Mouse (Mus musculus) embryonic facial prominence, embryonic 13.5 days (tissue): ENCODE data around the gene Nudt6. TPM values are rescaled to one million over a fixed set of nuclear protein-coding genes. Genes with fewer than 3 reads are reported as not detected.

Experiments used
- ATAC-seq: fragments of 200-750 bp; cut with Nextera tagmentation; 2 replicates; pipeline ENCODE4 v1.8.0; 2017; ENCODE audit warnings: low read depth; ENCODE audit not compliant: insufficient number of reproducible peaks, insufficient read depth, low FRiP score, low TSS enrichment
- H3K27ac ChIP-seq: fragments of 300-500 bp; sonication (generic); 2 replicates; pipeline ENCODE4 v1.5.1; 2015; ENCODE audit warnings: moderate library complexity, mild to moderate bottlenecking, inconsistent platforms
- H3K27me3 ChIP-seq: fragments of 300-500 bp; sonication (generic); 2 replicates; pipeline ENCODE4 v1.6.1; 2015; ENCODE audit warnings: mild to moderate bottlenecking, inconsistent platforms
- H3K36me3 ChIP-seq: fragments of 300-500 bp; sonication (generic); 2 replicates; pipeline ENCODE4 v1.6.1; 2015; ENCODE audit warnings: mild to moderate bottlenecking, inconsistent platforms
- H3K4me1 ChIP-seq: fragments of 300-500 bp; sonication (generic); 2 replicates; pipeline ENCODE4 v1.6.1; 2015; ENCODE audit warnings: inconsistent platforms
- H3K4me2 ChIP-seq: fragments of 300-500 bp; sonication (generic); 2 replicates; pipeline ENCODE4 v1.6.1; 2015; ENCODE audit warnings: moderate library complexity, mild to moderate bottlenecking, inconsistent platforms
- H3K4me3 ChIP-seq: fragments of 300-500 bp; sonication (generic); 2 replicates; pipeline ENCODE4 v1.5.1; 2015; ENCODE audit warnings: mild to moderate bottlenecking, inconsistent platforms
- H3K9ac ChIP-seq: fragments of 300-500 bp; sonication (generic); 2 replicates; pipeline ENCODE4 v1.6.1; 2015; ENCODE audit warnings: mild to moderate bottlenecking, inconsistent platforms
- H3K9me3 ChIP-seq: fragments of 300-500 bp; sonication (generic); 2 replicates; pipeline ENCODE4 v1.6.1; 2016; ENCODE audit warnings: inconsistent platforms
- WGBS: fragments of 180-500 bp; shearing (Covaris S2); methylation state at CpG from one replicate; pipeline ENCODE4 v1.1.7; 2015; ENCODE audit warnings: mixed read lengths; 5-methylcytosine and 5-hydroxymethylcytosine counted together
- polyA plus RNA-seq: library from polyadenylated mRNA; unstranded; fragments of >200 nt; fragmentation: Nextera tagmentation; extraction: Ambion mirVana; gene quantifications from 2 replicates; pipeline ENCODE4 v1.2.1, GENCODE M21; 2015

Nudt6 gene
- polyA plus RNA-seq = 4.7 and 6.5 TPM in 2 replicates

DNA sequence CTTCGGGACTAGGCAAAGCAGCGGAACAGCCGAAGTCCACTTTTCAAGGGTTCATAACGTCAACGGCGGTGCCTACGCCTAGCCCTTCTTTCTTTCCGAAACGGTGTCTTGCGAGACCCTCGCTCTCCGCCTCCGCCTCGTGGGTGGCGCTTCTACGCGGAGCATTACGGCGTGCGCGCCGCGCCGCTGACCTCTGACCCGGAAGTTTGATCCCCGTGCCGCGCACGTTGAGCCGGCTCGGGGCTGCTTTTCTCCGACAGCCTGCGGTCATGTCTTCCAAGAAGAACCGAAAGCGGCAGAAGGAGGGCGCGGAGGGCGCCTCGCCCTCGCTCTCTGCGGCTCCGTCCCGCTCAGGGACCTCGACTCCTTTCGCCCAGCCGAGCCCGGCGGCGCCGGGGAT lies at the start of gene Nudt6:
TSS of gene Nudt6 (minus strand) at position 140 of the 400 bp plus-strand sequence.
- peak within 1 kb of the TSS; percentile 89 for H3K4me2 ChIP-seq
- H3K27me3 ChIP-seq = no peaks in the 10 kb centered on the region
- under 1% methylated on average over 50 of the region's 50 CpGs for WGBS
- peaks cover 3% of the 10 kb centered on the region; the same call in 1 of the 2 replicates for H3K36me3 ChIP-seq
- peak; percentile 87 for ATAC-seq
- peak within 1 kb of the TSS; percentile 88 for H3K27ac ChIP-seq
- no peaks in the 10 kb centered on the region for H3K9me3 ChIP-seq
- peaks cover 17% of the 10 kb centered on the region for H3K4me1 ChIP-seq
- peak within 1 kb of the TSS; percentile 88 for H3K4me3 ChIP-seq
- H3K9ac ChIP-seq = peak within 1 kb of the TSS; percentile 89

DNA sequence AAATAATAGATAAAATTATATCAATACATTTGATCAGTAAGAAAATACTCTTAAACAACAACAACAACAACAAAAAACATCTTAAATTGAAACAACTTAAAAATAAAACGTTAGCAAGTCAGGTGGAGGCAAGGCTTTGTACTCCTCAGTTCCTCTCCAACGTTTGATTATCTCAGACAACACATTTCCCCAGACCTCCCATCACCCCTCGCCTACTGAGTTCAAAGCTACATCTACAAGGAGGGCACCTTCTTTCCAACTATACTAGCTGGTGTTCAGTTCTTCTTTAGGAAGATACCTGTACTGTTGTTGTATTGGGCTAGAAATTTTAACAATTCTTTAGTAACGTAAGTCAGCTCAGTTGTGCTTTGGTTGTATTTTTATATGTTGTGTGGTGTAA lies 49.3 kb upstream of the Nudt6 start:
- Histone ChIP-seq H3K4me1 (no peaks in the 10 kb centered on the region), H3K9ac (no peak overlapping the region)
- WGBS = 81% methylated on average over 4 of the region's 4 CpGs

DNA sequence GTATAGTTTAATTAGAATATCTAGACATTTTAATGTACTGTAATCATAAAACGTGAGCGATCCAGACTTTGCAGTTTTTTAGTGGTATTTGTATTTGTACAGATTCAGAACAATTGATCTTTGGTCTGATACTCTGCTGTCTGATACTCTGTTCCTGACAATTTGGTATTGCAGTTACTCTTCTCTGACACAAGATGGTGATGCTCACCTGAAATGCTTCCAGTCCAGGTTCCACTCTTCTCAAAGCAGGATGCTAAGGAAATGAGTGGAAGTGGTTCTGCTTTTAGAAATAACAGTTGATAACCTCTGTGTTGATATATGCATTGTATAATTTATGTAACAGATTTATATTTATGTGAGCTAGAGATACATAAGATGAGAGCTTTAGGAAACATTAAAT lies 48.2 kb upstream of the Nudt6 start:
- H3K27me3 ChIP-seq = no peaks in the 10 kb centered on the region
- 91% methylated on average over 2 of the region's 2 CpGs for WGBS
- H3K9ac ChIP-seq = no peak overlapping the region
- H3K9me3 ChIP-seq = no peaks in the 10 kb centered on the region
- no peak overlapping the region for H3K4me3 ChIP-seq
- H3K27ac ChIP-seq = no peak overlapping the region
- H3K4me2 ChIP-seq = no peak overlapping the region
- ATAC-seq = no peak
- H3K36me3 ChIP-seq = peaks cover 8% of the 10 kb centered on the region
- H3K4me1 ChIP-seq = no peaks in the 10 kb centered on the region

More for the DNA sequence above, 49.3 kb upstream of the Nudt6 start:
- no peak for ATAC-seq
- no peak overlapping the region for H3K4me2 ChIP-seq
- no peaks in the 10 kb centered on the region for H3K27me3 ChIP-seq
- H3K4me3 ChIP-seq = no peak overlapping the region
- H3K36me3 ChIP-seq = peaks cover 8% of the 10 kb centered on the region
- H3K9me3 ChIP-seq = no peaks in the 10 kb centered on the region
- H3K27ac ChIP-seq = no peak overlapping the region

DNA sequence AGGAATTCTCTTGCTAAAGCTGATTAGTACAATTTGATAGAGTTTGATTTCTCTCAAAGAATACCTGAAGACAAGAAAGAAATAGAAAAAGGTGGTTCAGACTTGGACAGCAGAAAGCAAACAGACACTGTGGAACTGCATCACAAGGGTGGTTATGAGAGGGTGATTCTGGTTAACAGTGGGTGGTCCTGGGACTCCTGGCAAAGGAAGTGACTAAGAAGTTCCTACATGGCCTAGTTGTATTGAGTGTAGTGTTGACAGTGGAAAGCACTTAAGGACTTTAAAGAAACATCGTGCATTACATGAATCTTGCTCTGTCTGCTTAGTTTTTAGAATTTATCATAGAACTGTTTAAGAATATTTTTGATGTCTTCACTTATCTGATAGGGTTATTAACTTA lies 36.0 kb upstream of the Nudt6 start:
- Histone ChIP-seq H3K27me3 (no peaks in the 10 kb centered on the region), H3K9me3 (no peaks in the 10 kb centered on the region), H3K36me3 (peaks cover 11% of the 10 kb centered on the region), H3K4me3 (no peak overlapping the region), H3K9ac (no peak overlapping the region), H3K4me1 (no peaks in the 10 kb centered on the region), H3K4me2 (no peak overlapping the region), H3K27ac (no peak overlapping the region)
- ATAC-seq = no peak
- WGBS = 96% methylated on average over 1 of the region's 1 CpGs

DNA sequence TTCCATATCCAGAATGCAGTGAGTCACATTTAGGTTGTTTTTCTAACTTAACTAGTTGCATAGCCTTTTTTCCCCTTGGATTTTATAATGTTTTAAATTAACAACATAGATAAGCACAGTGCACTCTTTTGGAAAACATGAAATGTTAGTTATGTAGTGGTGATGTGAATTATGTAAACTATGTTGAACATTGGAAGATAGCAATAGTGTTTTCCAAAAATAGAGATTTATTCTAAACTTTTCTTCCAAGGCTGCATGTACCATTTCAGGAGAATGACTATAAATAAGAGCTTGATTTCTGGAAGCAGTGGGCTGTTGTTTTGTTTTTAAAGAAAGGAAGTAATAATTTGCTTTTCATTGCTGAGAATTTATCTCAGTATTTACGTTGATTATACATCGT lies 23.4 kb upstream of the Nudt6 start:
- 93% methylated on average over 2 of the region's 2 CpGs for WGBS

DNA sequence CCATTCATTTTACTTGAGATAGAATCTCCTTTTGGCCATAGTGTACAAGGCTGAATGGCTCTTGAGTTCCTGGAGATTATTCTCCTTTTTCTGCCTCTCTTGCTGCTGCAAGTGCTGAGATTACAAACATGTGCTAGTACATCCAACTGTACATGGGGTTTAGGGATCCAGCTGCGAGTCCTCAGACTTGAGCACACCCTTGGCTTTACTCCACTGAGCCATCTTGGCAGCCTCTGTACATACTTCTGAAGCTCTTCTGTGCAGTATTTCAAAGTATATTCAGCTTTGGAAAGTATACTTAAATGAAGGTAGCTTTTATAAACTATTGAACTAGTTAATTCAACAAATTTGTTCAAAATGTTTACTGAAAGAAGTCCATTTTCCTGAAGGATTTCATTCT lies 19.8 kb upstream of the Nudt6 start:
- 83% methylated on average over 1 of the region's 1 CpGs for WGBS
- H3K36me3 ChIP-seq = peaks cover 36% of the 10 kb centered on the region
- no peak for ATAC-seq

More for the DNA sequence above, 23.4 kb upstream of the Nudt6 start:
- Histone ChIP-seq H3K36me3 (peaks cover 24% of the 10 kb centered on the region), H3K27ac (no peak overlapping the region), H3K27me3 (no peaks in the 10 kb centered on the region), H3K4me3 (no peak overlapping the region), H3K4me1 (no peaks in the 10 kb centered on the region), H3K4me2 (no peak overlapping the region), H3K9me3 (no peaks in the 10 kb centered on the region), H3K9ac (no peak overlapping the region)
- ATAC-seq = no peak

DNA sequence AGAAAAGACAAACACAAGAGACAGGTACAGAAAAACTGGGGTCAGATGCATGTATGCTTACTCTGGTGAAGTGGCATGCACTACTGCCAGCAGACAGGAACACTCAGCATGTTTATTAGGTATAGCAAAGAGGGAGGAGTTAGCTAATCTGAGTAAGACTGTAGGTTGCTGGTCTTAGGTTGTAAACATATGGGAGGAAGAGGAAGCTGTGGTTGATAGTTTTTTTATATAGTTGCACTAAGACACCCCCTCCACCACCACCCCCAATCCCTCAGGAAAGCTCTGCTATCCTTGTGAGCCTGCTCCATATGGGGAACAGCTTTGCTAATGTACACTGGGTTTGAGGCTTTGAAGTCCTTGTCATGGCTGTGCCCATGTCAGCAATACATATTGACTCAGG lies 10.3 kb upstream of the Nudt6 start:
- Histone ChIP-seq H3K27me3 (no peaks in the 10 kb centered on the region), H3K36me3 (peaks cover 46% of the 10 kb centered on the region), H3K9ac (no peak overlapping the region), H3K27ac (no peak overlapping the region), H3K9me3 (no peaks in the 10 kb centered on the region), H3K4me3 (no peak overlapping the region), H3K4me1 (no peaks in the 10 kb centered on the region), H3K4me2 (no peak overlapping the region)
- no peak for ATAC-seq

More for the DNA sequence above, 19.8 kb upstream of the Nudt6 start:
- no peak overlapping the region for H3K4me2 ChIP-seq
- H3K27me3 ChIP-seq = no peaks in the 10 kb centered on the region
- no peak overlapping the region for H3K27ac ChIP-seq
- H3K9me3 ChIP-seq = no peaks in the 10 kb centered on the region
- H3K9ac ChIP-seq = no peak overlapping the region
- no peak overlapping the region for H3K4me3 ChIP-seq
- H3K4me1 ChIP-seq = no peaks in the 10 kb centered on the region

DNA sequence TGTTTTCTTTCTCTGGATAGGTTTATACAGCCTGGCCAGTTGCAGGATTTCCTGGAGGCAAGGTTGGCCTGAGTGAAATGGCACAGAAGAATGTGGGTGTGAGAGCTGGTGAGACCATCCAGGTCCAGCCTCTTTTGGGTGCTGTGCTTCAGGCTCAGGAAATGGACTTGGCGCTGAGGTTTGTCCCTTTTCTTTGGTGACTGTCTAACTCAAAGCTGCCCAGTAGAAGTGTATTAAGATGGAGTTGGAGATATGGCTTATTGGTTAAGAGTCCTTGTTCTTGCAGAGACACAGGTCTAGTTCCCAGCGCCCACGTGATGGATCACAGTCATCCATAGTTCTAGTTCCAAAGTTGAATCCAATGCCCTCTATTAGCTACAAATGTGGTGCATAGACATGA lies 6.1 kb upstream of the Nudt6 start:
- Histone ChIP-seq H3K27me3 (no peaks in the 10 kb centered on the region), H3K9ac (no peak overlapping the region), H3K27ac (no peak overlapping the region), H3K36me3 (peaks cover 31% of the 10 kb centered on the region), H3K9me3 (no peaks in the 10 kb centered on the region), H3K4me2 (no peak overlapping the region), H3K4me1 (peaks cover 4% of the 10 kb centered on the region), H3K4me3 (no peak overlapping the region)
- ATAC-seq = no peak
- WGBS = 92% methylated on average over 3 of the region's 3 CpGs

DNA sequence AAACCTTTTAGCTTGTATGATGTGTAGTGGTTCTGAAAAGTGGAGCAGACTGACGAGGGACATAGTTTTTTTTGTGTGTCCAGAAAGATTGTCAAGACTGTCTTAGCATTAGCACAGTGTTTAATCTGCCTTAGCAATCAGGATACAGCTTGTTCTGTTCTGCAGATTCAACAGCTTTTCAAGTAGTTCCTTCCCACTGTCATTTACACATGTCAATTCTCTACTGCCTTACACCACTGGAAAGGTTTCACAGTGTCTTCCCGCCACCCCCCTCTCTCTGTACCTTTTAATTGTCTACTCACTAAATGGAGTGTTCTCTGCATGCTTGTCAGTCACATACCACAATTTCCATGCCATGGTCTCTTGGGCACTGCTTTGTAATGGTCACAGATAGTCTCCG lies 1.2 kb upstream of the Nudt6 start:
- 7% methylated on average over 3 of the region's 3 CpGs for WGBS
- peaks cover 10% of the 10 kb centered on the region for H3K36me3 ChIP-seq

DNA sequence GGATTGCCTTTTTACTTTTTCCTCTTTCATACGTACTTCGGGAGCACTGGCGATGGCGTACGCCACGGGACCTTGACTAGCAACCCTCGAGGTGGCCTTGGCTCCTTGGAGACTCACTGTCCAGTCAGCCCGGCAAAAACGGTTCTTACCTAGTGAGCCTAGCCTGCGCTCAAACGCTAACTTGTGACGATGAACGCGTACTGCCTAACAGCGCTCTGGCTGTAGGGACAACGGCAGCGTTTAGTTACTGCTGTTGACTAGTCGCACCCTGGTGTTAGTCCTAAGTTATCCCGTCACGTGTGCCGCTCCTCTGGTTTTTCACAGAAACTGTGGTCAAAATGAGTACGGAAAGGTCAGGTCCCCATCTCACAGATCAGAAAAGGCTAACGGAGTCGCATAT lies 630 bp upstream of the Nudt6 start:
- WGBS = 0% methylated on average over 24 of the region's 24 CpGs
- H3K4me1 ChIP-seq = peaks cover 17% of the 10 kb centered on the region
- H3K9me3 ChIP-seq = no peaks in the 10 kb centered on the region
- H3K9ac ChIP-seq = peak overlapping the region; percentile 89
- H3K36me3 ChIP-seq = peaks cover 7% of the 10 kb centered on the region
- peak overlapping the region; percentile 89 for H3K4me2 ChIP-seq
- H3K27ac ChIP-seq = peak overlapping the region; percentile 88
- H3K4me3 ChIP-seq = peak overlapping the region; percentile 88
- H3K27me3 ChIP-seq = no peaks in the 10 kb centered on the region
- ATAC-seq = no peak

More for the DNA sequence above, 1.2 kb upstream of the Nudt6 start:
- Histone ChIP-seq H3K27ac (no peak overlapping the region), H3K4me1 (peaks cover 17% of the 10 kb centered on the region), H3K4me2 (peak overlapping the region; percentile 89), H3K9ac (peak overlapping the region; percentile 89), H3K4me3 (peak overlapping the region; percentile 88), H3K27me3 (no peaks in the 10 kb centered on the region), H3K9me3 (no peaks in the 10 kb centered on the region)
- no peak for ATAC-seq

DNA sequence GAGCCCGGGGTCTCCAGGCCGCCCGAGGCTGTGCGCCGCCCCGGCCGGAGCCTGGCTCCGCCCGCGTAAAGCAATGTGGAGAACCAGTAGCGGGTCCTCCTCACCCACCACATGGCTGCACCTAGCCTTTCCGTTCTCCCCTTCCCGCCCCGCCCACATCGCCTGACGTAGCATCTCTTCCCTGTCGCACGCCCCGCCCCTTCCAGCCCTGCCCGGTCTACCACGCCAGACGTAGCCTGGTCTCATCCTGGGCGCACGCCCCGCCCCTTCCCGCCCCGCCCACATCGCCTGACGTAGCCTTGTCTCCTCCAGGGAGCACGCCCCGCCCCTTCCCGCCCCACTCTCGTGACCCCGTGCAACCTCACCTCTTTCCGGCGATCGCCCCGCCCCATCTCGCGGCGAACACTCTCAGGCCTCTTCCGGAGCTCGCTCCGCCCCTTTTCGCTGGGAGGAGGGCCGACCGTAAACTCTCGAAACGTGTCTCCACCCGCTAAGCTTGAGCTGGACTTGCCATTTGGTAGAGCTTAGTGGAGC lies 486 bp downstream of the Nudt6 start, which contains the start of gene Spata5:
TSS of gene Spata5 (plus strand) at position 439 of the 534 bp plus-strand sequence.
- Histone ChIP-seq H3K9ac (peak within 1 kb of the TSS; percentile 89), H3K4me2 (peak within 1 kb of the TSS; percentile 89), H3K9me3 (no peaks in the 10 kb centered on the region), H3K36me3 (no peaks in the 10 kb centered on the region), H3K27ac (peak within 1 kb of the TSS; percentile 88), H3K4me3 (peak within 1 kb of the TSS; percentile 88), H3K4me1 (peaks cover 20% of the 10 kb centered on the region), H3K27me3 (no peaks in the 10 kb centered on the region)
- under 1% methylated on average over 48 of the region's 50 CpGs for WGBS
- peak; percentile 97 for ATAC-seq

DNA sequence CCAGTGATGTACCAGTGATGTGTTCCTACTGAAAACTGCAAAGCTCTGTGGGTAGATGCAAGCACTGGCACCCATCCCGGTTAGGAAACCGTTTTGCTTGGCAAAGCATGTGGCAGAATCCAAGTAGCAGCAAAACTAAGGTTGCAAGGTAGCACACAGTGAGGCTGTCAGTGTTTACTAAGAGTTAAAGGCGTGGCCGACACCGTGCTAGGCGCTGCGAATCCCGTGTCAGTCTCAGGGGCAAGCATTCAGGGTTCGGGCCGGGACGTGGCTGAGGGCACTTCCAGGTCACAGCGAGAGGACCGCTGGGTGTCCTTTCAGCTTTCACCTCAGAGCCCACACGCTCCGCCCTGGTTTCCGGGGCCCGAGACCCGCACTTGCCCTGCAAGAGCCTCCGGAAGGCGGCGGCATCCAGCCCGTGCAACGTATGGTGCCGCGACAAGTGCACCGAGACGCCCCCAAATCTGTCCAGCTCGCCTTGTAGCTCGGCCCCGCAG lies 1.0 kb downstream of the Nudt6 start:
- ATAC-seq = no peak

More for the DNA sequence above, 1.0 kb downstream of the Nudt6 start:
- Histone ChIP-seq H3K4me2 (peak overlapping the region; percentile 75), H3K4me3 (peak overlapping the region; percentile 88), H3K4me1 (peaks cover 20% of the 10 kb centered on the region), H3K27ac (peak overlapping the region; percentile 88), H3K9ac (peak overlapping the region; percentile 84), H3K27me3 (no peaks in the 10 kb centered on the region), H3K36me3 (no peaks in the 10 kb centered on the region), H3K9me3 (no peaks in the 10 kb centered on the region)
- WGBS = under 1% methylated on average over 30 of the region's 30 CpGs
